Mouse (Mus musculus): ENCODE measurements at regions not wholly inside any gene's neighbourhood (a gene's known extent, or its start where the extent isn't known, plus 50 kb on each side); places are given as distances from the start of the nearest gene placed in this dataset.

DNA sequence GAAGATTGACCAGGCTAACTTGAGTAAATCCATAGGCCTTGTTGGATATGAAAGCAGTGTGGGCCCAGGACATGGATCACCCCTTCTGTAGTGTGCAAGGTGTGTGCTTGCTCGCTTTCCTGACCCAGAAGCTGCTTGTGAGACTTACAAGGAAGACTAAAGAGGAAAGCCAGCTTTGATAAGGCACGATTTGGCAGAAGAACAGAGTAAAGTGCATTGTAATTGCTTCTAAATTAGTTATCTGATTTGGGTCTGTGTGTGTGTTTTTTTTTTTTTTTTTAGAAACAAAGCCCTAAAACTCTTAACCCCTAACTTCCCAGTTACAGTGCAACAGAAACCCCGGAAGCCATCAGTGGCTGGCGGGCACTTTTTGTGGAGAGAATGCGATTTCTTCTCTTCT is 283.2 kb downstream of the Pten start:
- Histone ChIP-seq H3K4me1 (ENCODE audit: control insufficient read depth, insufficient read depth) (no peaks in the 10 kb centered on the region), H3K9me3 (replicated peaks; ENCODE audit: control insufficient read depth, low read length) (no peaks in the 10 kb centered on the region), H3K36me3 (replicated peaks; ENCODE audit: control insufficient read depth, insufficient read depth, low read length) (no peaks in the 10 kb centered on the region), H3K9ac (replicated peaks; ENCODE audit: low read depth, low read length) (no peak overlapping the region), H3K27ac (ENCODE audit: low read depth) (no peak overlapping the region), H3K27me3 (ENCODE audit: control insufficient read depth, insufficient read depth, low read length) (no peaks in the 10 kb centered on the region), H3K4me3 (ENCODE audit: low read depth, low read length) (no peak overlapping the region), H3K4me2 (ENCODE audit: low read depth, low read length) (no peak overlapping the region)
- DNase-seq (ENCODE audit: low spot score) (no peak), ATAC-seq (ENCODE audit: insufficient read depth, low read depth) (no peak)
- TF ChIP-seq CTCF (IDR thresholded peaks at IDR 0.05; ENCODE audit: low read depth) (no peak), EP300 (IDR thresholded peaks at IDR 0.05; ENCODE audit: low read depth) (no peak)
- 52% methylated on average over 5 of the region's 5 CpGs for WGBS

DNA sequence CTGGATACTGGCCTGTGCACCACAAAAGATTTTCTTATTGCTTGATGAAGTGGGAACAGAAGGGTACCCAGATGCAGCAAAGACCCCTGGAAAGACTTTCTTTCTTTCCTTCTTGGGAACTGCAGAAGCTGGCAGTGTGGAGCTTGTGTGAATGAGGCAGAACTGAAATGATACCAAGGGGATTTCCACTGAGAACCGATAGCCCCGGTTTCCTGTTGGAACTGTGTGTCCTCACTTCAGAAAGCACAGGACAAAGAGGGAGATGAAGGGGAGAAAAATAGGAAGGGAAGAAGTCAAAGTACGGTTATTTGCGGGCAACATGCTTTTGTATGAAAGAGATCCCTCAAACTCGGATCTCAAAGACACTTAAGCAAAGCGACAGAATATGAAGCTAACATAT is 283.7 kb downstream of the Pten start:
- ATAC-seq (ENCODE audit: insufficient read depth, low read depth) (no peak), DNase-seq (ENCODE audit: low spot score) (no peak)
- no peak overlapping the region for H3K4me2 ChIP-seq (ENCODE audit: low read depth, low read length)
- H3K9ac ChIP-seq (replicated peaks; ENCODE audit: low read depth, low read length), result no peak overlapping the region
- 55% methylated on average over 6 of the region's 6 CpGs for WGBS
- H3K4me1 ChIP-seq (ENCODE audit: control insufficient read depth, insufficient read depth), result no peaks in the 10 kb centered on the region
- TF ChIP-seq CTCF (IDR thresholded peaks at IDR 0.05; ENCODE audit: low read depth) (no peak), EP300 (IDR thresholded peaks at IDR 0.05; ENCODE audit: low read depth) (no peak)
- no peaks in the 10 kb centered on the region for H3K27me3 ChIP-seq (ENCODE audit: control insufficient read depth, insufficient read depth, low read length)
- no peak overlapping the region for H3K4me3 ChIP-seq (ENCODE audit: low read depth, low read length)
- no peak overlapping the region for H3K27ac ChIP-seq (ENCODE audit: low read depth)
- no peaks in the 10 kb centered on the region for H3K36me3 ChIP-seq (replicated peaks; ENCODE audit: control insufficient read depth, insufficient read depth, low read length)
- H3K9me3 ChIP-seq (replicated peaks; ENCODE audit: control insufficient read depth, low read length), result no peaks in the 10 kb centered on the region

DNA sequence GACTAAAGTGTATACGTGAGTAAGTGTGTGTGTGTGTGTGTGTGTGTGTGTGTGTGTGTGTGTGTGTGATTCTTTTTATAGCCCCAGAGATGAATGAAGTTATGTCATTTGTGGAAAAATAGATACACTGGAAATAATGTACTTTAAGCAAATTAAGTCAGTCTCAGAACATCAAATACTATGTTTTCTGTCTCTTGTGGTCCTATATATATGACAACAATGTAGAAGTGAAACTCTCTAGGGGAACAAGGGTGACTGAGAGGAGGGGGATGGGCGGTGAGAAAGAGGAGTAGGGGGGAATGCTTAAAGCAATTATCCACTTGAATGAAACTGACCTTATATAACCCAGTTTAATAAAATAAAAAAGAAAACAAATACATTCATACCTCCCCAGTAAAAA is 285.5 kb downstream of the Pten start:
- DNase-seq (ENCODE audit: low spot score) (no peak), ATAC-seq (ENCODE audit: insufficient read depth, low read depth) (no peak)
- no peak overlapping the region for H3K27ac ChIP-seq (ENCODE audit: low read depth)
- TF ChIP-seq EP300 (IDR thresholded peaks at IDR 0.05; ENCODE audit: low read depth), result no peak
- no peak overlapping the region for H3K4me3 ChIP-seq (ENCODE audit: low read depth, low read length)
- 64% methylated on average over 2 of the region's 2 CpGs for WGBS
- H3K9ac ChIP-seq (replicated peaks; ENCODE audit: low read depth, low read length), result no peak overlapping the region
- no peaks in the 10 kb centered on the region for H3K27me3 ChIP-seq (ENCODE audit: control insufficient read depth, insufficient read depth, low read length)
- no peak overlapping the region for H3K4me2 ChIP-seq (ENCODE audit: low read depth, low read length)
- H3K9me3 ChIP-seq (replicated peaks; ENCODE audit: control insufficient read depth, low read length), result no peaks in the 10 kb centered on the region
- H3K4me1 ChIP-seq (ENCODE audit: control insufficient read depth, insufficient read depth), result no peaks in the 10 kb centered on the region
- no peaks in the 10 kb centered on the region for H3K36me3 ChIP-seq (replicated peaks; ENCODE audit: control insufficient read depth, insufficient read depth, low read length)

DNA sequence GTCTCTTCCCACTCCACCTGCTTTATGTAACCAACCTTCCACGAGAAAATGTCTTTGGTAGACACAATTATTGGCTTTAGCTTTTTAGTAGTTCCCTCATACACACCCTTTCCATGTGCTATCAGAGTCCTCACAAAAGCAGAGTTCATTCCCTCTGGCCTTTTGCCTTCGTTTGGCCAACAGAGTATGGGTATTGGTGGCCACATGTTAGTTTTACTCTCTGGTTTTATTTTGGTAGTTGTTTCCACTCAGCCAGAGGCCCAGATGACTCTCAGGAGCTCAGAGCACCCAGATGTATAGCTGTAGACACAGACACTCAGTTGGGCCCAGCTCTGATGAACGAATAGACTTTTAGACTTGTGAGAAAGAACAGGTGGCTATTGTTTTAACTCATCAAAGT is 286.4 kb downstream of the Pten start:
- Histone ChIP-seq H3K27me3 (ENCODE audit: control insufficient read depth, insufficient read depth, low read length) (no peaks in the 10 kb centered on the region), H3K9me3 (replicated peaks; ENCODE audit: control insufficient read depth, low read length) (no peaks in the 10 kb centered on the region), H3K36me3 (replicated peaks; ENCODE audit: control insufficient read depth, insufficient read depth, low read length) (no peaks in the 10 kb centered on the region), H3K9ac (replicated peaks; ENCODE audit: low read depth, low read length) (no peak overlapping the region), H3K4me2 (ENCODE audit: low read depth, low read length) (no peak overlapping the region), H3K4me1 (ENCODE audit: control insufficient read depth, insufficient read depth) (no peaks in the 10 kb centered on the region), H3K27ac (ENCODE audit: low read depth) (no peak overlapping the region), H3K4me3 (ENCODE audit: low read depth, low read length) (no peak overlapping the region)
- TF ChIP-seq EP300 (IDR thresholded peaks at IDR 0.05; ENCODE audit: low read depth) (no peak), CTCF (IDR thresholded peaks at IDR 0.05; ENCODE audit: low read depth) (no peak)
- 72% methylated on average over 3 of the region's 3 CpGs for WGBS
- DNase-seq (ENCODE audit: low spot score) (no peak), ATAC-seq (ENCODE audit: insufficient read depth, low read depth) (no peak)

DNA sequence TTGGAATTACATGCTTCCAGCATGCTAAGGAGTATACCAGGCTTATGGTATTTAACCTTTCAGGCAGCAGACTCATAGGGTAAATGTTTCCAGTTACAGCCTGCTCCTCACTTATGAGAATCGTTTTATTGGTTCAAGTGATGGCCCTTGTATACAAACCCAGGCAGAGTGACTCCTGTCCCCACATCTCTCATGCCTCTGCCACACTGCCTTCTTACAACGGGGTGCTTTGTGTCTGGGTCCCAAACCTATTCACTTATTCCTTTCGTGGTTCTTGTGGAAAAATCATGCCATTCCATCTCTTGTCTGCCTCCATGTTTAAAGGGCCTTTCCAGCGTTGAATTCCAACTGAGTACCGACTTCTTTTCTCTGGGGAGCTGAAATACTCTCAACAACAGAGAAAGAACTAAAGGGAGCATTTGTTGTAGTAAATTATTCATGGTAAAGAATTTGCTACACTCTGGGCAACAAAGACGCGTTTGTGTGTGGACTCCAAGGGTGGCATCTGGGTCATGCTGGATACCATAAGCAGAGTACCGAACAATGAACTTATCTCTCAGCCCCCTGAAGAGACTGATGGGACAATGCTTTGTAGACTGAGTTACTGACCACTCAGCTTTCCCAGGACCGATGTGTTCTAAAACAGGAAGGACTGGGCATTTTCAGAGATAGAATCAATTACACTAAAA is 291.6 kb downstream of the Pten start:
- H3K27ac ChIP-seq (ENCODE audit: low read depth), result no peak overlapping the region
- H3K4me1 ChIP-seq (ENCODE audit: control insufficient read depth, insufficient read depth), result no peaks in the 10 kb centered on the region
- TF ChIP-seq CTCF (IDR thresholded peaks at IDR 0.05; ENCODE audit: low read depth) (no peak), EP300 (IDR thresholded peaks at IDR 0.05; ENCODE audit: low read depth) (no peak)
- H3K4me2 ChIP-seq (ENCODE audit: low read depth, low read length), result no peak overlapping the region
- 70% methylated on average over 9 of the region's 9 CpGs for WGBS
- H3K36me3 ChIP-seq (replicated peaks; ENCODE audit: control insufficient read depth, insufficient read depth, low read length), result no peaks in the 10 kb centered on the region
- ATAC-seq (ENCODE audit: insufficient read depth, low read depth) (no peak), DNase-seq (ENCODE audit: low spot score) (no peak)
- no peak overlapping the region for H3K9ac ChIP-seq (replicated peaks; ENCODE audit: low read depth, low read length)
- H3K9me3 ChIP-seq (replicated peaks; ENCODE audit: control insufficient read depth, low read length), result no peaks in the 10 kb centered on the region
- no peak overlapping the region for H3K4me3 ChIP-seq (ENCODE audit: low read depth, low read length)
- H3K27me3 ChIP-seq (ENCODE audit: control insufficient read depth, insufficient read depth, low read length), result no peaks in the 10 kb centered on the region

DNA sequence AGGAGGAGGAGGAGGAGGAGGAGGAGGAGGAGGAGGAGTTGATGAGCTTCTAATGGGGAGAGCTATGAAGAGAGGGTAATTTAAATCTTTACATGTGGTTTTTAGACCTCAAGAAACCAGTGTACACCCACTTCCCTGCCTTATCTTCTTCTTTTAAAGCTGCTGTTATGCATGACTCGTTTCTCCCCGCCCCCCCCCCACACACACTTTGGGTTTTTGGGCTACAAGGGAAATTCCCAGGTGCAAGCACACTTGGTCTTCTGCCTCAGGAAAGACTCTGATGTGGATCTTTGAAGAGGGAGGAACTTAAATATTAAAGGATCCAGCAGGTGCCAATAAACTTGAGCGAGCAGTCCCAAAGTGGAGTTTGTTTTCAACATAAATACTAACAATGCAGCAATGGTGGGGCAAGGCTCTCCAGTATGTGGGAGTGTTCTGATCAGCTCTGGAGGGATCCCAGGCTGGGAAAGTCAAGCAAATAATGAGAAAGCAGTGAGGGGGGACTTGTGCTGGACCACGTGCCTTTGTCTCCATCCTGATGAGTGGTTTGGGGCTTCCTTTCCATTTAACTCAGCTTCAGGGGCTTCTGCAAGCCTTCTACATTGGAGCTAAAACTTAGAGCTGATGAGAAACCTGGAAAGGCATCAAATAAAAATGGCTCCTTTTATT is 296.0 kb downstream of the Pten start:
- H3K27me3 ChIP-seq (ENCODE audit: control insufficient read depth, insufficient read depth, low read length), result no peaks in the 10 kb centered on the region
- no peak overlapping the region for H3K4me2 ChIP-seq (ENCODE audit: low read depth, low read length)
- H3K9me3 ChIP-seq (replicated peaks; ENCODE audit: control insufficient read depth, low read length), result no peaks in the 10 kb centered on the region
- no peaks in the 10 kb centered on the region; the same call in none of the 2 replicates for H3K4me1 ChIP-seq (ENCODE audit: control insufficient read depth, insufficient read depth)
- no peaks in the 10 kb centered on the region for H3K36me3 ChIP-seq (replicated peaks; ENCODE audit: control insufficient read depth, insufficient read depth, low read length)
- 60% methylated on average over 4 of the region's 4 CpGs for WGBS
- no peak for ATAC-seq (ENCODE audit: insufficient read depth, low read depth)
- no peak overlapping the region for H3K9ac ChIP-seq (replicated peaks; ENCODE audit: low read depth, low read length)
- TF ChIP-seq EP300 (IDR thresholded peaks at IDR 0.05; ENCODE audit: low read depth), result no peak
- no peak for TF ChIP-seq CTCF (IDR thresholded peaks at IDR 0.05; ENCODE audit: low read depth)
- H3K4me3 ChIP-seq (ENCODE audit: low read depth, low read length), result no peak overlapping the region
- no peak for DNase-seq (ENCODE audit: low spot score)
- no peak overlapping the region for H3K27ac ChIP-seq (ENCODE audit: low read depth)
